Mouse (Mus musculus) CH12F3 (cell line): ENCODE measurements around the gene Kcnmb1.

ENCODE experiments used
- in situ Hi-C: fragments of 300-500 bp; cut with MboI; formaldehyde crosslinking; loops from 2 replicates; pipeline ENCODE4 v1.14.3; 2020; ENCODE audit warnings: low sequenced_read_pairs

Gene Kcnmb1

DNA sequence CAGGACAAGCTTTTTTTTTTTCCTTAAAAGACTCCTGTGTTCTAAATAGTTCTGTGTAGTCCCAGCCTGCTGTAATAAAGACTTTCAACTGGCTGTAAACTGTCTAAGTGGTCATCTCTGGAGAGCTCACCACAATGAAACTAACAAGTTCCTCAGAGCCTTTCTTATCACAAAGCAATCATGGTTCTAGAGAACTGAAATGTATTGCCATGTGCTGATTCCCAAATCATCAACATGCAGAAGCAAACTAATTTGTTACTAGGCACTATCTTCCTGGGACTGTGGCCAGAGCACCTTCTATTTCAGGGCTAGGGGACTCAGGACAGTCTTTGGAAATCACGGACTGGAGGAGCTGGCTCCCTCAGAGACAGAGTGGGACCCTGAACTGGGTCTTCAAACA lies 19.2 kb upstream of the Kcnmb1 start:
- in situ Hi-C loops, result loop anchor here (10.0 kb wide), 1 partner anchor 261 kb away; the partner anchor contains the start of gene Foxi1

DNA sequence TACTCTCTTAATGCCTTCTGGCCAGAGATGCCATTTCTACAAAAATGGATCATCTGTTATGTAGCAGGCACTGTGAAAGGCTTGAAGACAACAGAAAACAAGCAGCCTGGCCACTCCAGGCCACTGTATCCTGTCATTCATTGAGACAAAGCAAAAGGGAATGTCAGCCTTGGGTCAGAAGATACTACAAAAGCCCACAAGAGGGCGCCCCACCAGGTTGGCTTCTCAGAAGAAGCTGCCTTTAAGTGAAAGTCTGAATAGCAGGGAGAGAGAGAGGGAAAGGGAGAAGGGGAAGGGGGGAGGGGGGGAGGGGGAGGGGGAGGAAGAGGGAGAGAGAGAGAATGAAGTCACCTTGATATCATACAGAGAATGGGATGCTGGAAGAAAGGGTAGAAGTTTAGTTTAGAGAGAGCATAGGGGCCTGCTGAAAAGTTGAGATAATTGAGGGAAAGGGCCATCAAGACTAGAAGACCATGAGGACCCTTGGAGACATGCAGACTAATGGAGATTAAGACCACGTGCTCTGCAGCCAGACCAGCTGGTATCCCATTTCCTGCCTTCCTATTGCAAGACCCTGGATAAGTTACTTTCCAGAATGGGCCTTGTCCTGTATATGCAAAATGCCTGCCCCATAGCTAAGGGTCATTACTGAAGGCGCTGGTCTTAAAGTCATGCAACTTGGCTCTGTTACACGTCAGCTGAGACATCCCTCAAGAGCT lies 18.6 kb upstream of the Kcnmb1 start:
- in situ Hi-C loops, result loop anchor here (10.0 kb wide), 1 partner anchor 261 kb away; the partner anchor contains the start of gene Foxi1

DNA sequence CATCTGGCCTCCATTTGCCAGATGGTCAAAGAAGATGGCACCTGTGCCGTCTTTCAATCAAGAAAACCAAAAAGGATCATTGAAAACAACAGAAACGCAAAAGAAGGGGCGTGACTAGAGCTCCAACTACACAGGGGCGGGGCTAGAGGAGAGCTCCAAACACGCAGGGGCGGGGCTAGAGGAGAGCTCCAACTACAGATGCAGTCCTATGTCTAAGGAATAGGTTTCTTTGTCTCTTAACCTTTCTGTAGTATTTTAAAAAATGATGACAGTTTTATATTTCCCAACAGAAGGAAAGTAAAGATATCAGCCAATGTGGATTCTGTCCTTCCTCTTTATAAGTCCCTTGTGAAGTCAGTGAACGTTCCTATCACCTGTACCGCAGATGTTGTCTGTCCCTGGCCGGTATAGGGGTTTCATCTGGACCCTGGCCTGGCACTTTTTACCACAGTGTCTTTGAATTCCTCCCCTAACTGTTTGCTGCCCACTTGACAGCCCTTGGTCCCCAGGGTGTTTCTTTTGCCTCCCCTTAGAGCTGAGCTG lies 18.0 kb upstream of the Kcnmb1 start:
- in situ Hi-C loops, result loop anchor here (10.0 kb wide), 1 partner anchor 260 kb away; the partner anchor contains the start of gene Foxi1

DNA sequence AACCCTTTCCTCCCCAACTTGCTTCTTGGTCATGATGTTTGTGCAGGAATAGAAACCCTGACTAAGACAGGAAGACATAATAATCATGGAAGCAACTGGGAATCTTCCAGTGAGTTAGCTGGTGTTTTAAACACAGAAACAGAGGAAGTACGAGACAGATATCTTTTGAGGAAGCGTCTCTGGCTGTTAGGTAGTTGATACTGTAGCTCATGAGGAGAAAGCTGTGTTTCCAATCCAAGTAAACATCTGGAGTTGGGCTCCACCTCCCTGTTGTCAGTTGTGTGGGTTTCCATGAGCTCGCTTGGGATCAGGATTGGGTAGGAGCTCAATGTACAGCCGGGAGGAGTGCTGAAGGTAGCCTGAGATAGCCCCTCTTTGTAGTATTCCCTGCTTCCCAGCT lies 16.3 kb upstream of the Kcnmb1 start:
- in situ Hi-C loops, result loop anchor here (10.0 kb wide), 1 partner anchor 258 kb away; the partner anchor contains the start of gene Foxi1

DNA sequence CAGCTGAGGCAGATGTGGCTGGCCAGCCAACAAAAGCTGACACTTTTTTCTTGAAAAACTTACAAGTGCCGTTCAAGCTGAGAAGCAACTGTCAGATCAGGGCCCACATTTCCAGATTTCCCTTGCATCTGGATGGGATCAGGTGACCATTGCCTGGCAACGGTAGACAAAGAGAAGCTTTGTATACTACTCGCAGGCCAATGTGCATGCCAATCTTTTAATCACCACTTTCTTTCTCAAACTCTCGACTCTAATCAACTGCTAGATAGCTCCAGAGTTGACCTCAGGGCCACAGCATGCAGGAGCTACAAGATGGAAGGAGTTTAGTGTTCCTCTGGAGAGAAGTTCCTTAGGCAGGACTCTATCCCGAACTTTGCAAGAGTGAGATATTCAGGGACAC lies 11.7 kb upstream of the Kcnmb1 start:
- in situ Hi-C loops, result no loop called here

DNA sequence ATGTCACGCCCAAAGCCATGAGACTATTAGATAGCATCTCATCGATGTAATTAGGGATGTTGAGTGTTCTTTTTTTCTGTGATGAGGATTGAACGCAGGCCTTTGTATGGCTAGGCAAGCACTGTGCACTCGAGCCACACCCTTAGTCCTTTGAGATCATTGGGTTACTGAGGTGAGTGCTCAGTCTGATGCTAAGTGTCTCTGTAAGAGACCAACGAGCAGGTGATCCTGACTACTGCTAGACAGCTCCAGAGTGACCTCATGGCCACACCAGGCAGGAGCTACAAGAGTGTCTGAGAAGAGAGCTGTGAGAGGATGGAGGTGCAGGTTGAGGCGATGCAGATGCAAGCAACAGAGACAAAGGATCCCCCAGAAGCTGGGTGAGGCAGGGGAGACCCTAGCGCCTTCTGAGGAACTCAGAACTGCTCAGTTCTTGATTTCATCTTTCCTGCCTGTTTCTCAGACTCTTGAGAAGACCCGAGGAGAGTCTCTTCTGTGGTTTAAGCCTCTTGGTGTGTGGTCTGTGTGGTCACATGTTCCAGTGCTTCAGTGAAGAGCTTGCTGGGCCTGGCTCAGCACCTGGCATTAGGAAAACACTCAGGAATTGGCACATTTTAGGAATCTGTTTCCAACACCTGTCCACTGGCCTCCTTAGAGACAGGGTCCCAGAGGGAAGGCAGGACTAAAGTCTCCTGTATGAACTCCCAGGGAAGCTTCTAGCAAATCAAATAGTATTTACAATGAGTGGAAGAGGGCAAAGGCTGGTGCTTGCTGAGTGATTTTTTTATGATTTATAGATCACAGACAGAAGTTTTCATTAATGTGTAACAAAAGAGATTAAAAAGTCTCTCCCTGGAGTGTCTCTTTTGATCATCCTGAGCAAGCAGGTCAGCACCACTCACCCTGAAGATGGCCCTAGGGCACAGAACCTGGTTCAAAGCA lies 10.9 kb upstream of the Kcnmb1 start:
- in situ Hi-C loops, result no loop called here

DNA sequence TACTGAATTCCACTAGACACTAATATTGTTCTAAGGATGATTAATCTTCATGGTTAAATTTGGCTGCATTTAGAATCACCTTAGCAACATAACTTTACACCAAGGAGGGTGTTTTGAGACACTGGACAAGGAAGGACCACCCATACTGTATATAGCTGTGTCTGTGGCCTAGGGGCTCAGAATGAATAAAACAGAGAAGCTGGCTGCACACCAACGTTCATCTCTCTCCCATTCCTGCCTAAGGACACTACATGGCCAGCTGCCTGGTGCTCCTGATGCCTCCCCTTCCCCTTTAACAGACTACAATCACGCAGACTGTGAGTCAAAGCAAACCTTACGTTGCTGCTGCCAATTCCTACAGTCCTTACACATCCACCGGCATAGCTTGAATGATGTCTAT lies 6.8 kb upstream of the Kcnmb1 start:
- in situ Hi-C loops, result no loop called here

DNA sequence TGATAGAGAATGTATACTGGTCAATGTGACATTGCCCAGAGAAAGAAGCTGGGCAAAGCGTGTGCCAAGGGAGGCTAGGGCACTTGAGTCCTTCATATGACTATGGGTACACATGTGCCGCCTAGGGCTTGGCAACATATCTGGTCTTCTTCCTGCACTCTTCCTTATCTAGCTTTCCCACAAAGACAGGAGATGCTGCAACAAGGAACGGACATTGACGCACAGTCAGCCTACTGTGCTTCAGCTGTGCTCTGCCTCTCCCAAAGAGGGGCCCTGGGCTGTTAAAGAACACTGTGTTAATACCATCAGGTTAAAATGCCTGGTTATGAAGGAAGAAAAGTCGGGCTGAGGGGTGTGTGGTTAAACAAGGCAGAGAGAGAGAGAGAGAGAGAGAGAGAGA lies 6.2 kb upstream of the Kcnmb1 start:
- in situ Hi-C loops, result no loop called here

DNA sequence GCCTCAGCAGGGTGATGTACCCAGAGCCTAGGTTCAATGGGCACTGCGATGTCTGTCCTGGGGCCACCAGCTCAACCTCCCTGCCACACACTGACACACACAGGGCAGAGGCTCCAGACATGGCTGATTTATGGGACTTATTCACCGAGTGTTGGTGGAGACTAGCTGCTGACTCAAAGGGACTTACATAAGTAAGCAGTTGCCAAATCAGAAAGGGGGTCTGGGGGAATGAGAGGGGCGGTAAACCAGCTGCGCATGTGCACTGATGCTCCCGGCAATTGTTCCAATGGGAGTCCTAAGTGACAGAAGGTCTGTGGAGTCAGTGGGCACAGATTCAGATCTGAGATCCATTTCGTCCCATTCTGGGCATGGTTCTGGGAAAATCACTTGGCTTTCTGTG lies 5.2 kb upstream of the Kcnmb1 start:
- in situ Hi-C loops, result no loop called here

DNA sequence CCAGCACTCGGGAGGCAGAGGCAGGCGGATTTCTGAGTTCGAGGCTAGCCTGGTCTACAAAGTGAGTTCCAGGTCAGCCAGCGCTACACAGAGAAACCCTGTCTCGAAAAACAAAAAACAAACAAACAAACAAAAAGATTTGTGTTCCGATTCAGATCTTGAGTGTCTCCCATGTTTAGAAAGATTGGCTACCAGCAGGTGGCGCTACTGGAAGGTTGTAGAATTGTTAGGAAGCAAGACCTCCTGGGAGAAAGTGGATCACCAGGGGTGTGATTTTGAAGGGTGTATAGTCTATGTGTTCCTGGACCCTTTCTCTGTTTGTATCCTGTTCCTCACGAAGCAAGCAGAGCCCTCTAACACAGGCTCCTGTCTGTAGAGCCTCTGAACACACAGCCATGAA lies 4.1 kb upstream of the Kcnmb1 start:
- in situ Hi-C loops, result no loop called here

DNA sequence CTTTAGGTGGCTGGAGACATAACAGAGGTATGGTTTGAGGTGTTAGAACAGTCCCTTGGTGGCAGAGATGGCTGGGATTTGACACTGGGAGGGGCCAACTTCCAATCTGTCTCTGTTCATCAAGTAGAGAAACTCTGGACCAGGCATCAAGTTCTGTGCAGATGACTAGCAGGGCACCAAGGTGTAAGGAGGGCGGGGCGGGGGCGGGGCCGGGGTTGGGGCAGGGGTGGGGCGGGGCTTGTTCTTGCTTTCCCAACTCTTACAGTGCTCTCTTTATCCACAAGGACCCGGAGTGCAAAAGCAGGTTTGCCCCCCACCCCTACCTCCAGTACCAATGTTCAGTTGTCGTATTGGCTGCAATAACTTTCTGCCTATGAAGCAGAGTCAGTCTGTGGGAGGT lies 635 bp upstream of the Kcnmb1 start:
- in situ Hi-C loops, result loop anchor here (10.0 kb wide), 1 partner anchor 123 kb away; no protein-coding TSS in a partner anchor

DNA sequence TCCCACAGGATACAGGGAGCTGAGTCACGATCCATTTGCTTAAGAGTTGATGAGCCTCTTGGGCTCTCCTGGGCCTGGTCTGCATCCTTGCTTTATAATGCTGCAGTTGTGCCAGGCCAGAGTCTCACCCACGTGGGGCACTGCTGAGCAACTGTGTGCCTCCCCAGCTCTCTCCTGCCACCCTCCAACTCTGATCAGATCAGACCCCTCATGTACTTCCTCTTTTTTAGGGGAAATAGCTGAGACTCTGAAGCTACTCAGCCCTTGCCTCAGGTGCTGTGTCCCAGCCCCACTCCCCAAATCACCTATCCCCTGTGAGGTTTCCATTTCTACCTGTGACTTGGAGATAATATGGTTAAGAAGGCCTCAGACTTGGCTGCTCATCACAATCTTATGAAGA lies 2.6 kb downstream of the Kcnmb1 start:
- in situ Hi-C loops, result loop anchor here (10.0 kb wide), 1 partner anchor 119 kb away; no protein-coding TSS in a partner anchor

DNA sequence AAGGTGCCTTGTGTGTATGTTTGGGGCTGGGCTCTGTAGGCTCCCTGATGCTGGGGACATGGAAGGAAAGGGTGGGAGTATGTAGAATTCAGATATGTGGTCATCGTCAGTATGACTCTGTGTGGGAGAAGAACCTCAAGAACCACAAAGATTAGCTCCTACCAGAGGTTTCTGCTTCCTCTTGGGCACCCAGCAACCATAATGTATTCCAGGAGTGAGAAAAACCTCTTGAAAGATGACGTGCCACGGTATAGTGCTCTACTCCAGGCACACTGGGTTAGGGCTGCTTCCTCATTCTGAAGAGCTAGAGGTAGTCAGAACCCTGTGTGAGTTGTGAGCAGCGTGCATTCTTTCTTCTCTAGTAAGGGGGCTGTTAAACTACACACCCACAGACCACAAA lies 4.9 kb downstream of the Kcnmb1 start:
- in situ Hi-C loops, result loop anchor here (10.0 kb wide), 1 partner anchor 117 kb away; no protein-coding TSS in a partner anchor

DNA sequence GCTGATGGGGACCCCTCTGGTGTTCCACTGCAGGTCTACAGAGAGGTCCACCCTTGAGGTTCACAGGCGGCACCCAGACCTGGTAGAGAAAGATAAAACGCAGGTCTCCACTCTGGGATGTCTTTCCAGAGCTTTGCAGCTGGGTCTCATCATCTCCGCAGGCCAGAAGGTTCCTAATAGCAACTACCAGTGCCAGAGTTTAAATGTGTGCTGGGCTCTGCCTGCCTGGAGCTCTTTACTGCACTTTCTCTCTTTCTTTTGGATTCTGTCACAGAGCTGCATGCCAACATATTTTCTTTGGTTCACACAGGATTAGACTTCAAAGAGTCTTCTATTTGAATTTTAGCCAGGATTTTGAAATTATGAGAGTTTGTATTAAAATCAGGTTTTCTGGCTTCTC lies 6.4 kb downstream of the Kcnmb1 start:
- in situ Hi-C loops, result loop anchor here (10.0 kb wide), 1 partner anchor 116 kb away; no protein-coding TSS in a partner anchor

DNA sequence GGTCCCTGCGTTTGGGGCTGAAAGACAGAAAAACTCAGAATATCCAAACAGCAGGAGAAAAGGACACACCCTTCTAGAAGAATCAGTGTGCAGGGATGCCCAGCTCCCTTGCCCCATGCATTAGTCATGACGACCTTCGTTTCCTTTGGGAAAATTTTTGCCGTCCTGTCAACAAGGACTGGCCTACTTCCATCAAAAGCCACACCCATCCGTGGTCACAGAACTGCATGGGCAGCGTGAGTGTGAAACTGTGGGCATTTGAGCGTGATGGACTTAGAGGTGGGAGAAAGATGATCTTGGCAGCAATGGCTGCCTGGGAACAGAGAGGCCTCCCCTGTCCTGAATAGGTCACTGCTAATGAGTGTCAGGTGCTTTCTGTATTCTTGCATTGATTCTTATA lies 9.3 kb downstream of the Kcnmb1 start:
- in situ Hi-C loops, result no loop called here

DNA sequence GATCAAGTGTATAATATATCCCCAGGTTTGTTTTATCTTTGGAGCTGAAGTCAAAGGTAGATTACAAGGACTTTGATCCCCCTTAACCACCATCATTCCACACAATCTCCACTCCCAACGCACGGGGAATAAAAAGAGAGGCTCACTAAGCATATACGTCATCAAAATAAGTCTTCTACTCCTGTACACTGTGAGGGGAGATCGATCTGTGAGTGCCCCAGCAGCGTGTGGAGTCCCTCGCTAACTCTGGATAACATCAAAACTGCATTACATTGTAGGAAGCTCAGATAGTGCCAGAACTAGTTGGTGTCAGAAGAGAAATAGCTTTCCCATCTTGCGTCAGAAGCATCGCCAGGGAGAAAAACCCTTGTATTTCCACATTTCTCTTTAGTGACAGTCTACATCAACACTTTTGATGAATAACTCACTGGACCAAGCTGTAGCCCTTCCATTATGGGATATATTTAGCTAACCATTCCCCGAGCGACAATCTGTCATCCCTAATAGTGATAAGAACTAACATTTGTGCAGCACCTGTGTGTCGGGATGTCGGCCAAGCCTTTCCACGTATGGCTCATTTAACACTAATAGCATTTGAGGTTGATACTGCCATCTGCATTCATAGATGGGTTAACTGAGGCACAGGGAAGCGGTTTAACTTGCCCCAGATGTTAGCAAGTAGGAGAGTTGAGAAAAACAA lies 11.7 kb downstream of the Kcnmb1 start:
- in situ Hi-C loops, result no loop called here

DNA sequence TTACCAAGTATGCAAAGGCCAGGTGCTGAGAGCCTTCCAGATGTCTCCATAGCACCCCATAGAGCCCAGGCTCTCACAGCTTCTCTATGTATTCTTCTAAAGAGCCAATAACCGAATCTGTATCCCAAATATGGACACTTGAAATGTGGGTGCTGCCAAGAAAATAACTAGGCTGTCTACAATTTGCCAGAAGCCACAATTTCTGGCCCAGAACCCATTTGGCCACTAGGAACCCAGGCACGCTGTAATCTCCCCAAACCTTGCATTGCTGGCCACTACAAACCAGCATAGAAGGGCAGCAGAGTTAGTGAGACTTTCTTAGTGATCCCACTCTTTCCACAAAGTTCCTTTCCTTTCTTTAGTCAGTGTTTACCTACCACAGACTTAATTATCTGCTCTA lies 12.3 kb downstream of the Kcnmb1 start:
- in situ Hi-C loops, result no loop called here

DNA sequence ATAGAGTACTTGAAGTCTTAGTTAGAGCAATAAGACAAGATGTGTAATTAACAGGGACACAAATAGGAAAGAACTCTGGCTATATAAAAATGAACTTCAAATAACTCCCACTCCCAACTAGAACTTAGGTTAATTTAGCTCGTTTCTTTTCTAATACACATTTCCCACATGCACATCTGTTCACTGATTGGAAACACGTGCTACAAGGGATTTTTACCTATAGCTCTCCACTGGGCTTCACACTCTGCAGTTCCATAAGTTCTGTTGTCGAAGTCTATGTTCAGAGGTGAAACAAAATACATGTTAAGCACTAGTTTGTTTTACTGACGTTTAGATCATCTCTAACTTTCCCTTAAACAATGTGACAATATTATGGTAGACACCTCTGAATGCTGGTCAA lies 17.3 kb downstream of the Kcnmb1 start:
- in situ Hi-C loops, result no loop called here

DNA sequence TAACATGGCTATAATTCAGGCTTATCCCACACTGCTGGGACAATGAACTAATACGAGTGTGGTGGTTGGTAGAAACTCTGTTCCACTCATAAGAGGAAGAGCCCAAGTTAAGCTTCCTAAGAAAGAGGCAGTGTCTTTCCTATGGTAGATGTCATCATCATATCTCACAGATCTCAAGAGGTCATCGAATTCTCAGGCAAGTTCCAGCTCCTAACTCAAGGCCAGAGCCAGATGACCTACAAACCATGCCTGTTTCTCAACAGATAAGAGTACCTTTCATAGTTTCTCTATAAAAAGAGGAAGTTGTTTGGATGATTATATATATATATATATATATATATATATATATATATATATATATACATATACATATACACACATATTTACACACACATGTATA lies 23.7 kb downstream of the Kcnmb1 start:
- in situ Hi-C loops, result no loop called here

DNA sequence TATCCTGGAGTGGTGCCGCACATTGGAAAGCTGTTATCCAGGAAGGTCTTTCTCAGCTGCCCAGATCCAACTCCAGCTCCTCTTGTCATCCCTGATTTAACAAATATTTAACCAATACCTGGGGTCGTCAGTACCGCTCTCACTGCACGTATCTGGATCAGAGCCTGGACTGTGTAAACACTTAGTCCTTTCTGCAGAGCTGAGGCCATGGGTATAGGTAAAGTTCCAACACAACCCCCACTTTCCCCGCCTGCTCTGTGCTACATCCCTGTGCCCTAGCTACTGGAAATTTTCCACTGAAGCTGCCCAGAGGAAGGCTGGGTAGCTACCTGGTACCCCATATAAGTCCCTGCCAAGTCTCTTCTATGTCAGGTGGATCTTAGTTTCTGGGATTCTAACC lies 27.2 kb downstream of the Kcnmb1 start:
- in situ Hi-C loops, result no loop called here

DNA sequence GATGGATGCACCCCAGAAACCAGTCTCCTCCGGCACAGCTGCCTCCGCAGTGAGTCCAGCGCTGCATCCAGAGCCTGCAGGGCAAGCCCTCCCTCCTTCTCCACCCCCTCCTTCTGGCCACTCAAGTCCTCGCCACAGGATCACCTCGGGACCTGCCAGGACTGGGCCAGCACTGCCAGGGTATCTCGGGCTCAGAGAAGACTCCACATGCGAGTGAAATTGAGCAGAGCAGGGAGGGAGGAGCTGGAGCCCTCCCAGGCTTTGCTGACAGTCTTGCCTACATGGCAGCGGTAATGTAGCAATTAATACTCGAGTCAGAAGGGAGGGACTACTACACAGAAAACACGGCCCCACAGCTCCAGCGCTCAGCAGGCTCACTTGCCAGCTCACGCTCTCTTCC lies 30.1 kb downstream of the Kcnmb1 start, which contains the start of gene Kcnip1:
Kcnip1 (minus strand) TSS at position 215 of the 400 bp plus-strand sequence.
- in situ Hi-C loops, result no loop called here
